Mouse (Mus musculus) MEL (cell line): ENCODE results near the gene Mrpl10.

Experiments
- CHD2 ChIP-seq: IDR thresholded peaks from 2 replicates; pipeline ENCODE4 v1.6.1; 2011; ENCODE audit warnings: low read length, improper control_type of control experiment
- CTCF ChIP-seq, 3 experiments: IDR thresholded peaks in 2 of 3; conservative IDR thresholded peaks in 1 of 3; 2 replicates each; pipeline ENCODE4 v1.5.1; 2011 to 2012; ENCODE audit warnings: low read length in 3 of 3, low read depth in 2 of 3, mild to moderate bottlenecking in 2 of 3, improper control_type of control experiment in 1 of 3, inconsistent platforms in 1 of 3, mixed read lengths in 1 of 3, moderate library complexity in 1 of 3; ENCODE audit not compliant: control insufficient read depth in 1 of 3, insufficient read depth in 1 of 3, poor library complexity in 1 of 3, severe bottlenecking in 1 of 3
- EP300 ChIP-seq, 2 experiments: IDR thresholded peaks; 2 replicates each; pipeline ENCODE4 v1.6.1; 2011; ENCODE audit warnings: improper control_type of control experiment in 2 of 2, low read length in 2 of 2, low read depth in 1 of 2, mild to moderate bottlenecking in 1 of 2
- ETS1 ChIP-seq: IDR thresholded peaks from 2 replicates; pipeline ENCODE4 v1.6.1; 2012; ENCODE audit warnings: low read depth, mild to moderate bottlenecking, inconsistent platforms, low read length, improper control_type of control experiment, moderate library complexity
- HCFC1 ChIP-seq: IDR thresholded peaks from 2 replicates; pipeline ENCODE4 v1.6.1; 2012; ENCODE audit warnings: low read depth, mild to moderate bottlenecking, inconsistent platforms, low read length, improper control_type of control experiment, moderate library complexity
- JUND ChIP-seq: IDR thresholded peaks from 2 replicates; pipeline ENCODE4 v1.6.1; 2011; ENCODE audit warnings: low read depth, mild to moderate bottlenecking, improper control_type of control experiment, low read length
- MAFK ChIP-seq: IDR thresholded peaks from 2 replicates; pipeline ENCODE4 v1.6.1; 2011; ENCODE audit warnings: low read depth, mild to moderate bottlenecking, low read length, improper control_type of control experiment, borderline replicate concordance
- MAX ChIP-seq: IDR thresholded peaks from 2 replicates; pipeline ENCODE4 v1.6.1; 2011; ENCODE audit warnings: low read length, improper control_type of control experiment
- POLR2A ChIP-seq, 2 experiments: IDR thresholded peaks; 2 replicates each; pipeline ENCODE4 v1.6.1; 2011 to 2012; ENCODE audit warnings: low read length in 2 of 2, mild to moderate bottlenecking in 2 of 2, control low read depth in 1 of 2, improper control_type of control experiment in 1 of 2, low read depth in 1 of 2, moderate library complexity in 1 of 2; ENCODE audit not compliant: control insufficient read depth in 1 of 2, insufficient read depth in 1 of 2, poor library complexity in 1 of 2
- POLR2AphosphoS2 ChIP-seq: IDR thresholded peaks from 2 replicates; pipeline ENCODE4 v1.6.1; 2011; ENCODE audit warnings: low read length, improper control_type of control experiment
- RCOR1 ChIP-seq: IDR thresholded peaks from 2 replicates; pipeline ENCODE4 v1.6.1; 2012; ENCODE audit warnings: low read depth, mild to moderate bottlenecking, inconsistent platforms, low read length, improper control_type of control experiment
- TCF12 ChIP-seq: IDR thresholded peaks from 2 replicates; pipeline ENCODE4 v1.6.1; 2014; ENCODE audit warnings: low read depth, mild to moderate bottlenecking, inconsistent platforms, low read length, improper control_type of control experiment, moderate library complexity
- USF2 ChIP-seq, 2 experiments: IDR thresholded peaks; 2 replicates each; pipeline ENCODE4 v1.6.1; 2011 to 2012; ENCODE audit warnings: improper control_type of control experiment in 2 of 2, low read length in 2 of 2, borderline replicate concordance in 1 of 2, inconsistent platforms in 1 of 2, low read depth in 1 of 2, mild to moderate bottlenecking in 1 of 2; ENCODE audit not compliant: insufficient read depth in 1 of 2
- ZNF384 ChIP-seq: IDR thresholded peaks from 2 replicates; pipeline ENCODE4 v1.6.1; 2012; ENCODE audit warnings: low read depth, mild to moderate bottlenecking, inconsistent platforms, low read length, improper control_type of control experiment

DNA sequence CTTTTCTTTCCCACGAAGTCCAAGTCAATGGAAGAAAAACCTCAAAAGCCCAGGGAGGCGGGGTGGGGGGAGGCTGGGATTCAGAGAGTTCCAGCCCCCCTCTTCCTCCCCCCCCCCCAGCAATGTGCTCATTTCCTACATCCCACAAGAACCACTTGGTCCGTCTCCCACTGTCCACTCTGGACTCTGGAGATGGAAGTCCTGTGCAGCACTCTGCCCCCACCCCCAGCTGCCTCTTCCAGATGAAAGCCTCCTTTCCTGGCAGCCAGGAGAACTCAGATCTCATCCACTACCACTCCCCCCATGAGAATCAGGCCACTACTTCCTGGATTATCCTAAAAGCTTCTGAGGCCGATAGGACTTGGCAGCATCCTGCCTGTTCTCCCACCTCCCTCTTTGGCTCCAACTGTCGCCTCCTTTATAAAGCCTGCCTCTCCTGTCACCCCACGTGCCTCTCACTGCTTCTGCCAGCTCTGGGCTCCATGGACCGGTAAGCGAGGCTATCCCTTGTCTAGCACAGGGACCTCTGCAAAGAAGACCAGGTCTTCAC lies 28.2 kb upstream of the Mrpl10 start, which contains the start of gene Sp6:
- no peak for TF ChIP-seq POLR2A (IDR thresholded peaks at IDR 0.05; ENCODE audit: control insufficient read depth in 1 of 2, insufficient read depth in 1 of 2, low read depth in 1 of 2, low read length in 2 of 2, poor library complexity in 1 of 2)
- no peak for TF ChIP-seq TCF12
- no peak for TF ChIP-seq MAX
- no peak for TF ChIP-seq ZNF384
- no peak for TF ChIP-seq POLR2AphosphoS2
- TF ChIP-seq CTCF (IDR thresholded peaks at IDR 0.05 in 2 of 3, conservative IDR thresholded peaks at IDR 0.05 in 1 of 3; ENCODE audit: control insufficient read depth in 1 of 3, insufficient read depth in 1 of 3, low read depth in 2 of 3, low read length in 3 of 3, poor library complexity in 1 of 3, severe bottlenecking in 1 of 3): no peak
- TF ChIP-seq EP300 (IDR thresholded peaks at IDR 0.05; ENCODE audit: low read depth in 1 of 2, low read length in 2 of 2): no peak
- no peak for TF ChIP-seq CHD2
- TF ChIP-seq JUND: no peak
- TF ChIP-seq RCOR1: no peak
- TF ChIP-seq MAFK: no peak
- no peak for TF ChIP-seq ETS1
- TF ChIP-seq HCFC1: no peak
- no peak for TF ChIP-seq USF2 (IDR thresholded peaks at IDR 0.05; ENCODE audit: borderline replicate concordance in 1 of 2, insufficient read depth in 1 of 2, low read depth in 1 of 2, low read length in 2 of 2)
